ENCODE assay signal across 13 mouse cellular contexts in genomic region chr5:141950791-141951190, GRCm38 (mm10).
"Had no signal": no experiment of that assay in that cellular context is flagged by ENCODE, and none has a peak within 500 bp of the region (broad histone marks: within the 10 kb centered on the region; RNA-seq: fewer than 3 reads in every experiment).

No protein-coding gene starts in this region.

- ATAC-seq: intestine, embryonic 15.5 days; liver, postnatal 0 days; midbrain, embryonic 15.5 days had no signal

- H3K27ac ChIP-seq: intestine, embryonic 15.5 days; layer of hippocampus, adult 2 months; limb, embryonic 15.5 days; liver, embryonic 13.5 days; lung, embryonic 15.5 days; midbrain, embryonic 15.5 days; neural tube, embryonic 12.5 days; stomach, postnatal 0 days had no signal

- H3K9ac ChIP-seq: intestine, embryonic 15.5 days; limb, embryonic 15.5 days; liver, embryonic 13.5 days; liver, postnatal 0 days; lung, embryonic 15.5 days; midbrain, embryonic 15.5 days; neural tube, embryonic 12.5 days had no signal

- DNase-seq: kidney, adult 18-20 months; kidney, postnatal 10 days; kidney, postnatal 4 days; liver, embryonic 13.5 days; liver, postnatal 0 days; thymus, postnatal 25 days had no signal

- H3K36me3 ChIP-seq: intestine, embryonic 15.5 days; limb, embryonic 15.5 days; liver, embryonic 13.5 days; lung, embryonic 15.5 days; midbrain, embryonic 15.5 days; neural tube, embryonic 12.5 days had no signal

- H3K4me2 ChIP-seq: intestine, embryonic 15.5 days; limb, embryonic 15.5 days; liver, embryonic 13.5 days; lung, embryonic 15.5 days; midbrain, embryonic 15.5 days; neural tube, embryonic 12.5 days had no signal

- H3K4me1 ChIP-seq: intestine, embryonic 15.5 days; liver, embryonic 13.5 days; lung, embryonic 15.5 days had no signal

- H3K27me3 ChIP-seq: intestine, embryonic 15.5 days; limb, embryonic 15.5 days; liver, embryonic 13.5 days; lung, embryonic 15.5 days; midbrain, embryonic 15.5 days; neural tube, embryonic 12.5 days had no signal

- H3K4me3 ChIP-seq: intestine, embryonic 15.5 days; layer of hippocampus, adult 2 months; limb, embryonic 15.5 days; liver, embryonic 13.5 days; lung, embryonic 15.5 days; midbrain, embryonic 15.5 days; neural tube, embryonic 12.5 days had no signal

- H3K9me3 ChIP-seq: intestine, embryonic 15.5 days; limb, embryonic 15.5 days; liver, embryonic 13.5 days; lung, embryonic 15.5 days; midbrain, embryonic 15.5 days; neural tube, embryonic 12.5 days had no signal
